Mouse (Mus musculus) hindbrain, embryonic 11.5 days (tissue): Measurements from ENCODE around the gene Zfp853. TPM values are rescaled to one million over a fixed set of nuclear protein-coding genes. Genes with fewer than 3 reads are reported as not detected.

ENCODE experiments used
- ATAC-seq: fragments of 200-750 bp; cut with Nextera tagmentation; 2 replicates; pipeline ENCODE4 v1.8.0; 2017; ENCODE audit warnings: mild to moderate bottlenecking, moderate TSS enrichment, moderate library complexity; ENCODE audit not compliant: low FRiP score
- DNase-seq: peaks from one replicate; pipeline ENCODE4 v3.0.0-alpha.2; 2015; ENCODE audit warnings: low spot score
- H3K27ac ChIP-seq: fragments of 300-500 bp; sonication (generic); 2 replicates; pipeline ENCODE4 v1.5.1; 2014; ENCODE audit warnings: mild to moderate bottlenecking, low read depth, low read length
- H3K27me3 ChIP-seq: fragments of 300-500 bp; sonication (generic); 2 replicates; pipeline ENCODE4 v1.6.1; 2014; ENCODE audit warnings: mild to moderate bottlenecking, low read length, moderate library complexity, mixed read lengths; ENCODE audit not compliant: control insufficient read depth, insufficient read depth
- H3K36me3 ChIP-seq: fragments of 300-500 bp; sonication (generic); 2 replicates; pipeline ENCODE4 v1.6.1; 2014; ENCODE audit warnings: mild to moderate bottlenecking, low read length, moderate library complexity, mixed read lengths; ENCODE audit not compliant: control insufficient read depth, insufficient read depth
- H3K4me1 ChIP-seq: fragments of 300-500 bp; sonication (generic); replicated peaks from 2 replicates; pipeline ENCODE4 v1.6.1; 2014; ENCODE audit warnings: low read length, mixed read lengths; ENCODE audit not compliant: control insufficient read depth, insufficient read depth
- H3K4me2 ChIP-seq: fragments of 300-500 bp; sonication (generic); replicated peaks from 2 replicates; pipeline ENCODE4 v1.6.1; 2014; ENCODE audit warnings: mild to moderate bottlenecking, low read depth, low read length
- H3K4me3 ChIP-seq: fragments of 300-500 bp; sonication (generic); 2 replicates; pipeline ENCODE4 v1.5.1; 2014; ENCODE audit warnings: low read depth, low read length
- H3K9ac ChIP-seq: fragments of 300-500 bp; sonication (generic); 2 replicates; pipeline ENCODE4 v1.6.1; 2014; ENCODE audit warnings: low read depth, low read length
- H3K9me3 ChIP-seq: fragments of 300-500 bp; sonication (generic); 2 replicates; pipeline ENCODE4 v1.6.1; 2016; ENCODE audit warnings: low read length; ENCODE audit not compliant: control insufficient read depth
- WGBS: fragments of 180-500 bp; shearing (Covaris S2); extraction: QIAGEN DNeasy Blood & Tissue Kit; methylation state at CpG from one replicate; pipeline ENCODE4 v1.1.7; 2014; 5-methylcytosine and 5-hydroxymethylcytosine counted together
- polyA plus RNA-seq: library from polyadenylated mRNA; unstranded; fragments of >200 nt; fragmentation: Nextera tagmentation; extraction: Ambion mirVana; gene quantifications from 2 replicates; pipeline ENCODE4 v1.2.1, GENCODE M21; 2014

Gene Zfp853
- polyA plus RNA-seq, 1 experiment from 2014 or later, result not detected

GRCm38 (mm10) chr5:143301296-143301695, 7.9 kb upstream of the Zfp853 start:
- ATAC-seq, result no peak
- no peak overlapping the region for H3K27ac ChIP-seq
- 86% methylated on average over 8 of the region's 8 CpGs for WGBS

GRCm38 (mm10) chr5:143299686-143300085, 6.3 kb upstream of the Zfp853 start:
- ATAC-seq (no peak), DNase-seq (peak; percentile 70)
- Histone ChIP-seq H3K4me2 (no peak overlapping the region), H3K4me3 (no peak overlapping the region), H3K4me1 (no peaks in the 10 kb centered on the region), H3K9ac (no peak overlapping the region), H3K27me3 (no peaks in the 10 kb centered on the region), H3K9me3 (no peaks in the 10 kb centered on the region), H3K36me3 (peaks cover 24% of the 10 kb centered on the region), H3K27ac (no peak overlapping the region)
- WGBS, result 95% methylated on average over 4 of the region's 4 CpGs

More at GRCm38 (mm10) chr5:143301296-143301695, 7.9 kb upstream of the Zfp853 start:
- Histone ChIP-seq H3K4me2 (no peak overlapping the region), H3K4me1 (no peaks in the 10 kb centered on the region), H3K27me3 (no peaks in the 10 kb centered on the region), H3K36me3 (peaks cover 29% of the 10 kb centered on the region), H3K9me3 (no peaks in the 10 kb centered on the region), H3K9ac (no peak overlapping the region), H3K4me3 (no peak overlapping the region)
- DNase-seq, result no peak

GRCm38 (mm10) chr5:143298391-143298790, 5.0 kb upstream of the Zfp853 start:
- no peak overlapping the region for H3K4me3 ChIP-seq
- 89% methylated on average over 7 of the region's 7 CpGs for WGBS
- H3K27me3 ChIP-seq, result peaks cover 12% of the 10 kb centered on the region
- peaks cover 4% of the 10 kb centered on the region; the same call in 1 of the 2 replicates for H3K4me1 ChIP-seq
- H3K27ac ChIP-seq, result no peak overlapping the region
- peaks cover 22% of the 10 kb centered on the region for H3K36me3 ChIP-seq
- no peaks in the 10 kb centered on the region for H3K9me3 ChIP-seq
- H3K9ac ChIP-seq, result no peak overlapping the region
- ATAC-seq, result no peak
- peak; percentile 25 for DNase-seq
- H3K4me2 ChIP-seq, result no peak overlapping the region

- H3K9me3 ChIP-seq, result no peaks in the 10 kb centered on the region
- H3K4me1 ChIP-seq, result peaks cover 4% of the 10 kb centered on the region; the same call in 1 of the 2 replicates
- no peak overlapping the region for H3K4me3 ChIP-seq
- H3K27me3 ChIP-seq, result peaks cover 16% of the 10 kb centered on the region
- ATAC-seq, result no peak
- no peak for DNase-seq
- peaks cover 22% of the 10 kb centered on the region for H3K36me3 ChIP-seq
- H3K4me2 ChIP-seq, result no peak overlapping the region
- no peak overlapping the region for H3K9ac ChIP-seq
- WGBS, result 92% methylated on average over 9 of the region's 9 CpGs
- H3K27ac ChIP-seq, result no peak overlapping the region
These were observed 4.6 kb upstream of the Zfp853 start for GRCm38 (mm10) chr5:143297986-143298385.

GRCm38 (mm10) chr5:143295330-143295729, 1.9 kb upstream of the Zfp853 start:
- Histone ChIP-seq H3K4me2 (no peak overlapping the region), H3K27me3 (peaks cover 34% of the 10 kb centered on the region), H3K4me1 (peaks cover 4% of the 10 kb centered on the region; the same call in 1 of the 2 replicates), H3K9me3 (no peaks in the 10 kb centered on the region), H3K36me3 (peaks cover 5% of the 10 kb centered on the region; the same call in 1 of the 2 replicates), H3K9ac (no peak overlapping the region), H3K4me3 (no peak overlapping the region), H3K27ac (no peak overlapping the region)
- ATAC-seq (no peak), DNase-seq (no peak)
- WGBS, result 85% methylated on average over 2 of the region's 2 CpGs

GRCm38 (mm10) chr5:143294862-143295261, 1.4 kb upstream of the Zfp853 start:
- Histone ChIP-seq H3K36me3 (peaks cover under 1% of the 10 kb centered on the region; the same call in 1 of the 2 replicates), H3K27me3 (peaks cover 35% of the 10 kb centered on the region), H3K27ac (no peak overlapping the region), H3K9ac (no peak overlapping the region), H3K4me1 (peaks cover 4% of the 10 kb centered on the region; the same call in 1 of the 2 replicates), H3K4me3 (no peak overlapping the region), H3K4me2 (no peak overlapping the region), H3K9me3 (no peaks in the 10 kb centered on the region)
- 93% methylated on average over 3 of the region's 3 CpGs for WGBS
- DNase-seq (no peak), ATAC-seq (no peak)

- no peak overlapping the region for H3K27ac ChIP-seq
- ATAC-seq, result no peak
- H3K27me3 ChIP-seq, result peaks cover 54% of the 10 kb centered on the region
- H3K9me3 ChIP-seq, result no peaks in the 10 kb centered on the region
- 5% methylated on average over 13 of the region's 19 CpGs for WGBS
- peak overlapping the region; percentile 42 for H3K4me2 ChIP-seq
- no peak overlapping the region for H3K9ac ChIP-seq
- H3K4me3 ChIP-seq, result peak overlapping the region; percentile 29
- H3K36me3 ChIP-seq, result no peaks in the 10 kb centered on the region
- DNase-seq, result no peak
- H3K4me1 ChIP-seq, result peaks cover 5% of the 10 kb centered on the region
These were observed 544 bp downstream of the Zfp853 start for GRCm38 (mm10) chr5:143292879-143293278.

GRCm38 (mm10) chr5:143289299-143289698, 4.1 kb downstream of the Zfp853 start:
- ATAC-seq, result no peak
- H3K4me2 ChIP-seq, result no peak overlapping the region
- H3K4me1 ChIP-seq, result peaks cover 9% of the 10 kb centered on the region
- H3K4me3 ChIP-seq, result no peak overlapping the region
- H3K27me3 ChIP-seq, result peaks cover 62% of the 10 kb centered on the region
- H3K9me3 ChIP-seq, result no peaks in the 10 kb centered on the region
- DNase-seq, result no peak
- no peak overlapping the region for H3K27ac ChIP-seq
- H3K9ac ChIP-seq, result no peak overlapping the region
- WGBS, result 73% methylated on average over 9 of the region's 9 CpGs
- H3K36me3 ChIP-seq, result no peaks in the 10 kb centered on the region

- no peak overlapping the region for H3K27ac ChIP-seq
- peaks cover 5% of the 10 kb centered on the region for H3K4me1 ChIP-seq
- H3K27me3 ChIP-seq, result peaks cover 53% of the 10 kb centered on the region
- no peak overlapping the region for H3K9ac ChIP-seq
- H3K4me2 ChIP-seq, result peak overlapping the region; percentile 44
- no peak for DNase-seq
- no peaks in the 10 kb centered on the region for H3K9me3 ChIP-seq
- 5% methylated on average over 9 of the region's 9 CpGs for WGBS
- H3K36me3 ChIP-seq, result no peaks in the 10 kb centered on the region
- H3K4me3 ChIP-seq, result peak overlapping the region; percentile 26
- no peak for ATAC-seq
These were observed 5.0 kb downstream of the Zfp853 start for GRCm38 (mm10) chr5:143288378-143288911.
